Mouse (Mus musculus) fat pad, adult 2 months (tissue): ENCODE measurements at regions not wholly inside any gene's neighbourhood (a gene's known extent, or its start where the extent isn't known, plus 50 kb on each side); places are given as distances from the start of the nearest gene placed in this dataset.

Experiments used
- DNase-seq: peaks from one replicate; pipeline ENCODE4 v3.0.0-alpha.2; 2011; ENCODE audit warnings: low read depth, low spot score; ENCODE audit errors: extremely low read depth

GRCm38 (mm10) chr2:179193507-179194160 lies 248.6 kb upstream of the Cdh4 start:
- DNase-seq = no peak

DNA sequence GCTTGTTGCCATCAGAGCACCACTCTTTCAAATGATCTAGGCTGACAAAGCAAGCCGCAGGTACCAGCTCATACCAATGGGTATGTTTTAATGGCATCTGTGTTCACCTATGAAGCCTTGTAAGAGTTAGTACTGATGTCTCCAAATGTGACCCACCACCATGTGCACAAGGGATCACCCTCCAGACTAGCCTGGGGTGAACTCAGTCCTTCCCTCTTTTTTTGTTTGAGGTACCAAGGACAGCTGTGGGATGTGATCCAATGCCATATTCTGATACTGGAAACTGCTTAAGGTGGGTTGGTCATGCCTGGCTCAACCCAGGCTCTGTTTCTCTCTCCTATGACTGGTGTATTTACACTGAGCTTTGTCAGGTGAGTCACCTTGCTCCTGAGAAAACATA lies 244.8 kb upstream of the Cdh4 start:
- DNase-seq = no peak

- DNase-seq = no peak
These were observed 241.7 kb upstream of the Cdh4 start for GRCm38 (mm10) chr2:179200495-179200894.

DNA sequence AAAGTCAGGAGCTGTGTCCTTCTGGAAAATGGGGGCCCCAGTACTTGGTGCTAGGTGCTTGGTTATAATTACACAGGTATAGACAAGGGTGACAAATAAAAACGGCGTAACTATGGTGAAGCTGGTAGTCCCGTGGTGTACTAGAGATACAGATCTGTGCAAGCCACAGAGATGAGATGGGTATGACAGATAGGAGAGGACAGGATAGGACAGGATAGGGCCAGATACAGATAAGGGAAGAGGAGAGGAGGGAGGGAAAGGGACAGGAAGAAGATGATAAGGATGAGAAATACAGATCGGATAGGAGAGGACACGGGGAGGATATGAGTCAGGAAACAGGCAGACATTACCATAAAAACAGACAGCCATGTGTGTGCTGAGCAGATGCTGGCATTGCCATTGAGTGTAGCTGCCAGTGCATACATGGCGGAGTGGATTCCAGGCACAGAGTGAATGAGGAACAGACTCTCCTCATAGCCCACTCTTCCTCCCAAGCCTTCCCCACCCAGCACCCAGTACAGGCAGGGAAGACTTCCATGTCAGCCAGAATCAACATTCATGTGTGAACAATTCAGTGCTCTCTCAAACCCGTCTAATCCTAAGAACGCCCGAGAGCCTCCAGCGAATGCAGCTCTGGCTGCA lies 231.9 kb upstream of the Cdh4 start:
- DNase-seq = no peak

GRCm38 (mm10) chr2:179216773-179217172 lies 225.5 kb upstream of the Cdh4 start:
- DNase-seq = no peak

- DNase-seq = no peak
These were observed 214.1 kb upstream of the Cdh4 start for GRCm38 (mm10) chr2:179228096-179228495.

- no peak for DNase-seq
These were observed 210.4 kb upstream of the Cdh4 start for GRCm38 (mm10) chr2:179231708-179232354.

GRCm38 (mm10) chr2:179238166-179238565 lies 204.1 kb upstream of the Cdh4 start:
- DNase-seq = no peak

DNA sequence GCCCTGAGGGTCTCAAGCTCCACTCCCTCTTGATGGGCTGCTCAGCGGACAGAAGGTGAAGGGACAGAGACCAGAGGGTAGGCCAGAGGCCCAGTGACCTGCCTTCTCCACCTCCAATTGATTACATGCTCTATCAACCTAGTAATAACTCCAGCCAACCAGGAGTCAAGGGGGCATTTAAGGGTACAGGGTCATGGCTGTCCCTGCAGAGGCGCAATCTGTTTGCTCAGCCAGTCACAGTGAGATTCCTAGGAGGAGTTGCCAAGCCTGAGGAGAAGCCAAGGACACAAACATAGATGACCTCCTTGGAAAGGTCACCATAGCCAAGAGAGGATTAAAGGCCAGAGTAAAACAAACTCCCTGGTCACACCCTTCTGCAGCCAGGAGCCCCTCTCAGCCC lies 181.3 kb upstream of the Cdh4 start:
- no peak for DNase-seq

GRCm38 (mm10) chr2:179263888-179264287 lies 178.3 kb upstream of the Cdh4 start:
- no peak for DNase-seq

DNA sequence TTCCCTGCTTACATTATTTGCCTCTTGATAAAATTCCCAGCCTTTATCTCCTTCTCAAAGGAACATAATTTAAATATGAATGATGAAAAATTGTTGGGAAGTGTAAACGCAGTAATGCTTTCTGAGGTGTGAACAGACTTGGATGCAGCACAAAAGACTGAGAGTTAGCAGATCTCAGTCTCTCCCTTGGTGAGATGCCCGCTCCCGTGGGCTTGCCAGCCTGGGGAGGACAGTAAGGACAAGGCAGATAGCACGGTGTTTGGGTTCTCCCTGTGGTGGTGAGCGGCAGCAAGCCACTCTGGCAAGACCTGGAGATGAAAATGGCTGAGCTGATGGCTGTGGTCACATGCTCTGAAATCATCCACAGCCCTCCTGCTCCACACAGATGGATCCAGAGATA lies 176.8 kb upstream of the Cdh4 start:
- DNase-seq = no peak

DNA sequence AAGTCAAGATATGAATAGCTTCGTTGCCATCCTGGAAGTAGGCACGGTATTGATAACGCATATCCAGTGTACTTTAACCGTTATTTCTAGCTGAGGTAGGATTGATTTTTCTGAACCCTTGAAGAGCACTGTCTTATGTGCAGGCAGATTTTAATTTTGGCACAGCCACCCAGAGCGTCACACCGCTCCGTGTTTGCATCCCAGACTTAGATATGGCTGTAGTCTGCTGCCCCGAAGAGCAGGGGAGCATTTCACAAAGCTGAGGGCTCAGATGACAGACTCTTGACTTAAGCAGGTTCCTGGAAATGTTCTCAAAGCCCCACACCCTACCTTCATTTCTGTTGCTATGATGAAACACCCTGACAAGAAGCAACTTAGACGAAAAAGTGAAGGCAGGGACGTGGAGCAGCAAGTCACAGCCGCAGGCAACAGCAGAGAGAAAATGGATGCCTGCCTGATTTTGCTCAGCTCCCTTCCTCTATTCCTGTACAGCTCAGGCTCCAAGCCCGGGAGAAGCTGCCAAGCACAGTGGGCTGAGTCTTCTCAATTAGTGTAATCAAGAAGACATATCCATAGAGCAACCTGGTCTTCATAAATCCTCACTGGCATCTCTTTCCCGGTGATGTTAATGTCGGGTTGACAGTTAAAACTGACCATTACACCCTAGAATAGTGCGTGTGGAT lies 164.9 kb upstream of the Cdh4 start:
- DNase-seq = no peak

- no peak for DNase-seq
These were observed 164.3 kb upstream of the Cdh4 start for GRCm38 (mm10) chr2:179277887-179278282.

- DNase-seq = no peak
These were observed 160.0 kb upstream of the Cdh4 start for GRCm38 (mm10) chr2:179282276-179282675.

GRCm38 (mm10) chr2:179290394-179290793 lies 151.8 kb upstream of the Cdh4 start:
- no peak for DNase-seq

DNA sequence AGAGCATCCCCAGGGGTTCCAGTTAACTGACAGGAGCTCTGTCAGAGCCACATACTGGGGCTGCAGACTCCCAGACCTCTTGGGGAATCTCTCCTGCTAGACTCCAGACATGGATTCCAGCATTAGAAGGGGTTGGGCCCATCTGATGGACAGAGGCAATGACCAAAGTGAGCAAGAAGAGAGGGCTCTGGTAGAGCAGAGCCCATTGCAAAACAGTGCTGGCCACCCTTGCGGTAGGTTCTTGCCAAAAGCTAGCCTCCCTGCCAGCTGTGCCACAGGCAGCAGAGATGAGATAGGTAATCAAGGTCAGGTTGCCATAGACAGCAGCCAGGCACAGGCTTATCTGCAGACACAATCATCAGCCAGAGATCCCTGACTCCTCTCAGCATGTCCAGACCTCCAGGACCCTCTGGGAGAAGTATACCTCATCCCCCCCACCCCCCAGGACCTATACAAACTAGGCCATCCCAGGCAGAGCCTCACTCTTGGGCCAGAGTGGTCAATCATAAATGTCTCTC lies 151.1 kb upstream of the Cdh4 start:
- DNase-seq = no peak

GRCm38 (mm10) chr2:179291958-179292357 lies 150.3 kb upstream of the Cdh4 start:
- no peak for DNase-seq

GRCm38 (mm10) chr2:179292566-179292965 lies 149.7 kb upstream of the Cdh4 start:
- DNase-seq = no peak

DNA sequence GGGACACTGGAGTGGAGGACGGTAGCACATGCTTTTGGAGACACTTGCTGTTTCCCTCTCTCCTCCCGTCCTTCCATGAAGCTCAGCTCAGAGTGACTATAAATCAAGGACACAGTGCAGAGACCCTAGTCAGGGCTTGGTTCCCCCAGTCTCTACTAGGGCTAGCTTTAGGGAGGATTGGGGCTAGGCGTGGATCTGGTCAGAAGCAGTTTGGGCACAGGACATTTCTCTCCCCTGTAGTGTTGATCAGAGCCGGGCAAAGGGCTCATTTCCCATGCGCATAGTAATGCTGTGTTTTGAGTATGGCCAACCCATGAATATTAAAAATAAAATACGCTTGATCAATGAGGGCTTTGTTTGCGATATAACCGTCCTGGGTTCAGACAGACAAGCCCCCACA lies 149.1 kb upstream of the Cdh4 start:
- no peak for DNase-seq

DNA sequence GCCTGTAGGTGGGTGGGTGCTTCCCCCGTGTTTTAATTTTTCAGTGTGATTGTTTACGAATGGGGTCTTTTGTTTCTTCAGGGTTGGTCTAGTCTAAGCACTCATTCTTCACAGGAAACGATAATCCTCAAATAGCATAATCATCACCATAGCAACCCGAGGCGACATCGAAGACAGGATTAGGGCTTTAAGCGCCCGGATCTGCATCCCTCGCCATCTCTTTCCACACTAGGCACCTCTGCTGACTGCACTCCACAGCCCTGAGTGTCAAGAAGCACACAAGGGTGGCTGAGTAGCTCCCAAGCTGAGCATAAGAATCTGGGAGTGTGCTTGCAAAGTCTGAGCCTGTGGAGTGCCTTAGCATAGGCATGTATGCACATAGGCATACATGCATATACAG lies 145.2 kb upstream of the Cdh4 start:
- no peak for DNase-seq

DNA sequence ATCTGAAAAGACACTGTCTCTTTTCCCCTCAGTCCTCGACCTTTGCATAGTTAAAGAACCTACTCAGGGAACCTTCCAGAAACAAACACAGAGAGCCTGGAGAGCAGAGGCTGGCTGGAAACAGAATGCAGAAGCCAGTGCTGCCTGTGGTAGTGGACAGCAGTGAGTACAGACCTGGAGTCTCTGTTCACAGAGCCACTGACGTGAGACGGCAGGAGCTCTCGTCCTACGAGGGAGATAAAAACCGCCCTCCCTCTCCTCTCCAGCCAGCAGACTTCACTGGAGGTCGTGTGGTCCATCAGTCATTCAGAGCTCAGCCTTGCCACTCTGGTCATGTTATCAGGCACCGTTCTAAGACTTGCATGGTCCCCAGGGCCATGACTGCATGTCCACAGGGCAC lies 138.5 kb upstream of the Cdh4 start:
- no peak for DNase-seq
